Mouse (Mus musculus) urinary bladder, postnatal 14 days (tissue): ENCODE measurements around the gene Insr.
"Not testable (repeated sequence)": the region's sequence is repeated elsewhere in the genome, so short reads cannot be mapped to it uniquely, and the experiment has no call there.

ENCODE experiments used
- DNase-seq: peaks from one replicate; pipeline ENCODE4 v3.0.0; 2021; ENCODE audit warnings: low spot score

The Insr gene

GRCm38 (mm10) chr8:3187456-3187855 is 92.0 kb downstream of the Insr start:
- no peak for DNase-seq

GRCm38 (mm10) chr8:3179930-3180329 is 99.5 kb downstream of the Insr start:
- no peak for DNase-seq

- no peak for DNase-seq
Measured at GRCm38 (mm10) chr8:3177440-3177839, 102.0 kb downstream of the Insr start.

- no peak for DNase-seq
Measured at GRCm38 (mm10) chr8:3172246-3172645, 107.2 kb downstream of the Insr start.

- no peak for DNase-seq
Measured at GRCm38 (mm10) chr8:3146506-3146905, 132.9 kb downstream of the Insr start.

- DNase-seq, result not testable (repeated sequence)
Measured at GRCm38 (mm10) chr8:3100416-3100815, 179.0 kb downstream of the Insr start.
